Mouse (Mus musculus): ENCODE results near the gene Fads3. TPM values are rescaled to one million over a fixed set of nuclear protein-coding genes. Genes with fewer than 3 reads are reported as not detected.

Gene Fads3
- total RNA-seq, 1 experiment from 2014 or later: 11.3 TPM

- DNase-seq: no peak
These were observed 22.1 kb upstream of the Fads3 start for GRCm38 (mm10) chr19:10019214-10019760.

DNA sequence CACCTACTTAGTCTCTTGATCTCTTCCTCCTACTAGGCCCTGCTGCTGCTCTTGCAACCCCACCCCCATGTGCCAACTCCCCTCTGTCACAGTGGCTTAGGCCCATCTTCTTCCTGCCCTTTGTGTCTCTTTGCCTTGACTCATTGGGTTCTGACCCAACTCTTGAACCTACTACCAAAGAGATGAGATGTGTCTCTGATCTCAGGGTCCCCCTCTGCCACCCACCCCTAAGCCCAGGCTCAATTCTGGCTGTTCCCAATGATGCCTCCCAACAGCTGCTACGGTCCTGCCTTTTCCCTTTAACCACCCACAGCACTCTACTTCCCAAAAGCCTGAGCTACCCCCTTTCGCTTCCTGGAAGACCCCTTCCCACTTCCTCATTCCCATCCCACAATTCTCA lies 19.4 kb upstream of the Fads3 start:
- no peak for DNase-seq

DNA sequence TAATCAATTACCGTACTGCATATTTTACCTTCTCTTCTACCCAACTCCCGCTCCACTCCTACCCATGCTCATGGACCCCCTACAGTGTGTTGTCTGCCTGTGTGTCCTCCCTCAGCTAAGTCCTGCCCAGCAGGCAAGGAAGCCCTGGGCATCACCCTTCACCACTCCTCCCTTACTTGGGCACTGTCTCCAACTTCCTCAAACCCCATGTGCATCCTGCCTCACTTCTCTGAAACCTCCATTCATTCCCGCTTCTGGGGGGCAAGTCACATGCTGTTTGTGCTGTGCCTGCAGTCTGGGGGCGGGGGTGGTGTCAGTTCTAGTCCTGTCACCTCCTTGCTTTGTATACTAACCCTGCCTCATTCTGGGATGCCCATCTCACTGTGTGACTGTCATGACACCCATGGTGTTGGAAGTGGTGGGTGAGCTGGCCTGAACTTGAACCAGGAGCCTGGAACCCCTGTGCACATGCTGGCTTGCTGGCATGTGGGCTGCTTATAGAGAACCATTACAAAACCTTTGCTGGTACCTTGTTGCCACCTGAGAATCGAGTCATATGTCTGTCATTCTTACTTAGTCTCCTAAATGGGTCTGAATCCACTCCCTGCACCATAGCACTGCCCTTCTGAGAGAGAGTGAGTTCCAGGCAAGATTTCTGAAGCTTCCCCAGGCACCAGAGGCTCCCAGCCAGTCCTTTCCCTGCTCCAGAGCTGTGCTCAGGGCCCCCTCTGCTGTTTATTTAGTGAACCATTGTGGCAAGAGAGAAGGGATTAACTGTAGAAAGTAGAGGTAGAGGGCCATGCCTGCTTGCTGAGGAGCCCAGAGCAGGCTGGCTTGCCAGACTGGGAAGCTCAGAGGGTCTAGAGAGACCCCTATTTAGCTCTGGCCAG lies 18.7 kb upstream of the Fads3 start:
- DNase-seq: peak; percentile 61

- DNase-seq: peak; percentile 46
These were observed 18.0 kb upstream of the Fads3 start for GRCm38 (mm10) chr19:10023304-10023758.

DNA sequence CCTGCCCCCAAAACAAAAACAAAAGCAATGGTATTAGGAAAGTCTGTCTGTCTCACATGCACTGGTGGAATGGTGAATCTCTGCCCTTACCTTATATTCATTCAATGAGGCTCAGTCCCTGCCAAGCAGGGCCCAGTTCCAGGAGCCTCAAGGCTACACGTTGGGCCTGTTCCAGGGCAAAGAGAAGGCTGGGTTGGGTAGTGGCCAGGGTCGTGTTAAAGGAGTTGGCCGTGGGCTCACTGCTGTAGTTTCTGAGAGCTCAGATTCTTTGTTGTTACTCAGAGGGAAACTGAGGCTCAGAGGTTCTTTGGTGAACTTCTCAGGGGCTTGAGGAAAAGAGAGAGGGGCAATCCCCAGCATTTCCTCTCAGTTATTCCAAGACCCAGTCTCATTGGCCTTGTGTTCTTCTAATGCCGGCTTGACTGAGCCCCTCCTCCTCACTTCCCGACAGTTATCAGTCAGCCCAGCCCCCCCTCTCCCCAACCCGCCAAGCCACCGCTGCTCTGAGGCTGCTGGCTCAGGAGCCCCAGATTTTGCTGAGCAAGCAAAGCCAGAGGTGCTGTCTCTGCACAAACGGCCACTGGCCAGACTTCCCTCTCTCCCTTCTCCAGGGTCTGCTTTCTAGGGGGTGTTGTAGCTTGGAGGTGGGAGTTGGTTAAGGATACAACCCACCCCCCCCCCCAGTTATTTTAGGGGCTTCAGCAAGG lies 16.0 kb upstream of the Fads3 start:
- peak; percentile 91 for DNase-seq

- DNase-seq: no peak
These were observed 11.6 kb upstream of the Fads3 start for GRCm38 (mm10) chr19:10029746-10030145.

DNA sequence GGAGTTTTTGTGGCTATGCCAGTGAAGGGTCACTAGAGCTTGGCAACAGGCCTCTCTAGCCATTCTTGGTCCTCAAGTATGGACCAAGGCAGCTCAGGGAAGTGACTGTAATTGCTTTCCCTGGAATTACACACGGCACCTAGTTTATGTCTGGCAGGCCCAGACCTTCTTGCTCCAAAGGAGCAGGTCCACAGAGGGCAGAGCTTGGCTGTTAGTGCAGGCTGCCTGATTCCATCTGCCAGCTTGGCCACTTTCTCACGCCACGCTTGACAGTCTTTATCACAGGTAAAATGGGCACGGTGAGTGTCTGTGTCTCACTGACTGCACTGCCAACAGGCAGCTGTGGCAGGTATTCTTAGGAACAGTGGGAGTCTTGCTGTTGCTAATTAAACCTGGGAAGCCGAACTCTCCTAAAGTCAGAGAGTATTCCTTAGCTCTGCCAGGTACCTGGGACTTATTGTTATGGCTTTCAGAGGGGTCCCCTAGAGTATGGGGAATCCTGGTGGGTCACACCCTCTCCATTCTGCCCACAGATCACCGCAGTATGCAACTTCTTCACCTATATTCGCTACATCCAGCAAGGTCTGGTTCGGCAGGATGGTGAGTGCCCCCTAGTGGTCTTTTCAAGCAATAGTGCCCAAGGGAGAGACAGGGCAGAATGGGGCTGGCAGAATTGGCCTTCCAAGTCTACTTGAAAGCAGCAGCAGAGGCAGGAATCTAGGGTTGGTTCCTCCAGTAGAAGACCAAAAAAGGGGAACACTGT lies 8.0 kb upstream of the Fads3 start:
- DNase-seq: peak; percentile 81

- no peak for DNase-seq
These were observed 7.0 kb upstream of the Fads3 start for GRCm38 (mm10) chr19:10034356-10034755.

GRCm38 (mm10) chr19:10034785-10035447 lies 6.5 kb upstream of the Fads3 start:
- peak; percentile 92 for DNase-seq

- DNase-seq: no peak
These were observed 3.8 kb upstream of the Fads3 start for GRCm38 (mm10) chr19:10037534-10037933.

- DNase-seq: no peak
These were observed 3.0 kb upstream of the Fads3 start for GRCm38 (mm10) chr19:10038364-10038763.

GRCm38 (mm10) chr19:10038910-10039309 lies 2.5 kb upstream of the Fads3 start:
- peak; percentile 45 for DNase-seq

DNA sequence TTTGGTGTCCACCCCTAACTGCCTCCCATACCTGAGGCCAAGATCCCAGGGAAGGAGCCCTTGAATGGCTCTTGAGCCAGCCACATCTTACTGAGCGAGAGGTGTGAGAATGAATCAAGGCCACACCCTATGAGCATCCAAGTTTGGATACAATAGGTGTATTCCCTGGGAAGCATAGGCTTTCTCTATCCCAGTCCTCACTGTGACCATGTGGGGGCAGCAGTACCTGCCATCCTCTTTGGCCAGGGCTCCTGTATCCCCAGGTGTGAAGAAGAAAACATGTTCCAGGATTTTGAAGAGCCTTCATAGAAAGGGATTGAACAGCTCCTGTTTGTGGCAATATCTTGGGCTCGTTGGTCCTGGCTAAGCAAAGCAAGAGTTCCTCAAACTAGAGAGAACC lies 1.8 kb upstream of the Fads3 start:
- DNase-seq: no peak

DNA sequence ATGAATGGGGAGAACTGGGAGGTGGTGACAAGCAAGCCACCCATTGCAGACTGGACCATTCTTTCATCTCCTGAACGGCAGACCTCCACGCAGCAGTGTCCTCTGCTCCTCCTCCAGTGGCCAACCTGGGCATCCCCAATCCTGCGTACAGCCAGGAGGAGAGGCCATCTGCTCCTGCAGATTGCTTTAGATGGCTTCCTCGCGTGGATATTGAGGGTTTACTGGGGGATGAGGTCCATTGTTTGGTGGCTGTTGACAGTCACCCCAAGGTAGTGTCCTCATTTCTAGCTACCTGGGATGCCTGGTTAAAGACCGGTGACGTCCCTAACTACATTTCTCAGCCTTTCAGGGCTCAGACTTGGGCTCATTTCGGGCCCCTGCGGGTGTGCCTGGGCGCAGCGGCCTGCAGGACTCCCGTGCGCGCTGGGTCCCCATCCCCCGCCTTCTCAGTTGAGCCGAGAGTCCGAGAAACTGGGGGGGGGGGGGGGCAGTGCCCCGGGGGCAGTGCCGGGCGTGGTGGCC lies 442 bp upstream of the Fads3 start:
- no peak for DNase-seq

GRCm38 (mm10) chr19:10042232-10042631 lies 863 bp downstream of the Fads3 start:
- DNase-seq: no peak

DNA sequence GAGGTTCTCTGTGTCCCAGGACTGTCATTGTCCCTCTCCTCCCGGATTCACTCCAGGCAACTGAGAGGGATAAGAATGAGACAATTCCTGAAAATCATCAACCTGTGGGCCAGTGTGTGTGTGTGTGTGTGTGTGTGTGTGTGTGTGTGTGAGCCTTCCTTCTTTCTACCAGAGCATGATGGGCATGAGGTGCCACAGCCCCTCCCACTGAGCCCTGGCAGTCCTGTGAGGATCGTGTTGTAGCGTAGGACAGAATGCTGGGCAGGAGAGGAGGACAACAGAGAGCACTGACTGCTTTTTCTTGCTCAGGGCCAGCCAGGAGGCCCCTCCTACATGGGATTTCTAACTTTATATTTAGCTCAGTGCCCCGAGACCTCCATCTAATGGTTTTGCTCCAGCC lies 1.4 kb downstream of the Fads3 start:
- DNase-seq: no peak

DNA sequence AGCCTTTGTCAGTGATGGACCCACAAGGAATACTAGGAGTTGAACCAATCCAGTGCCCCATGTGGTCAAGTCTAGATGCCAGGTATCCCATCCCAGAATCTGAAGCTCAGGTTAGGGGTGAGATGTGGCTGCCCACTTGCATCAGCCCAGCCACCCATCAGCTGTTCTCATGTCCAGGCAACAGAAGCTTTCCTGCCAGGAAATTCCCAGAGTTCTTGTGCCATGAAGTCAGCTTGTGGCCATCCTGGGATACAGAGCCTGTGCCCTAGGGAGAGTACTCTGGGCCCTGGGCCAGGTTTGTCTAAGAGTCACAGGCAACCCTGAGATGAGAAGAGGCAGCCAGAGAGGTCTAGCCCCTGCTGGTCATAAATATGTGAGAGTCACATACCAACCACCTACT lies 2.3 kb downstream of the Fads3 start:
- DNase-seq: peak; percentile 81

- no peak for DNase-seq
These were observed 4.3 kb downstream of the Fads3 start for GRCm38 (mm10) chr19:10045707-10046106.

GRCm38 (mm10) chr19:10046346-10046745 lies 5.0 kb downstream of the Fads3 start:
- no peak for DNase-seq

GRCm38 (mm10) chr19:10046983-10047382 lies 5.6 kb downstream of the Fads3 start:
- DNase-seq: no peak

DNA sequence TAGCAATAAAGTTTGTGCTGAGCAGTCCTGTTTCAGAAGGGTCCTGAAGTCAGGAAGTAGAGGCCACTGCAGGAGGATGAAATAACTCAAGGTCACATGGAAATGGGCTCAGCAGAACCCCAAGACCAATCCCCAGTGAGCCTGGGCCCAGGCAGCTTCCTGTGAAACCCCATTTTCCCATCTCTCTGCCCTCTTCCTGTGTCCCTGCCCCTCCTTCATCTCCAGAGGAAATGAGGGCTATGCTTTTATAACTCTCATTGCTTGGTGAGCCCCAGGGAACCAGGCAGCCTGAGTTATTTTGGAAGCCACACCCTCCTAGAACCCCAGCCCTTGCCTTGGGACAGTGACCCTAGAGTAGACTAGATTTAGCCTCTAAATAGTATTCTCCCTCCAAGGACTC lies 8.2 kb downstream of the Fads3 start:
- peak; percentile 23 for DNase-seq

DNA sequence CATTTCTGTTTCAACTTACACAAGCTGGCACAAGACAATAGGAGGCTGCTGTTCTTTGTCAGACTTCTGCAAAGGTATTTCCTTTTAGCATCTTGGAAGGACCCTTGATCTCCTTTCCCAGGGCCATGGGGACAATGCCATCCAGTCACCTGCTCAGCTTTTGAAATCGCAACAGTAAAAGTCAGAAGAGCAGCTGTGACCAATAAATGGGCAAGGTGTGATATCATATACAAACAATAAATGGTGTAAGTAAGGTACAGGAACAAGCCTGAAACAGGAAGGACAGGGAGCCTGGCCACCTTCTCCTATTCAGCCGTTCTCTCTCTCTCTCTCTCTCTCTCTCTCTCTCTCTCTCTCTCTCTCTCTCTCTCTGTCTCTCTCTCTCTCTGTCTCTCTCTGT lies 9.1 kb downstream of the Fads3 start:
- no peak for DNase-seq

Measured in adrenal gland, postnatal 14 days (tissue).